Mouse (Mus musculus) urinary bladder, adult 18-20 months (tissue): ENCODE results near the gene Ppp1r12b.
A peak's percentile ranks its signal among the peaks of the same experiment; 100 is the strongest.

Experiments used
- DNase-seq, 2 experiments: peaks; one replicate each; pipeline ENCODE4 v3.0.0; 2022; ENCODE audit warnings: low spot score in 2 of 2, mixed read lengths in 2 of 2

The Ppp1r12b gene

DNA sequence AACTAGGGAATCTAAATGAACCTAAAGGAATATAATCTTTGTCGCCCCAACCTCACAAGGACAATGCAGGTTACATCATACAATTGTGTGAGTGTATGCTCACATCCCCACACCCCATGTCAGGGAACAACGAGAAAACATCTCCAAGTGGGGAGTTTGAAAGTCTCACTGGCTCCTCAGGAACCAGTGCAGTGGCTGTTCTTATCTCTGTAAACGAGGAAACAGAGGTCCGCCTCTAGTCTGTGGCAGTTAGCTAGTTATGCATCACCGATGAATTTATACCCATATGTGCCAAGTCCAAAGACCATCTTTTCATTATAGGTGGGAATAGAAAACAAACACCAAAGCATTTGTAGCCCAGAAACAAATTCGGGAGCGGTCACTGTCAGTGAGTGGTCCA, 194.2 kb downstream of the Ppp1r12b start:
- no peak for DNase-seq

- no peak for DNase-seq
Observed at GRCm38 (mm10) chr1:134760642-134761041, 195.1 kb downstream of the Ppp1r12b start.

DNA sequence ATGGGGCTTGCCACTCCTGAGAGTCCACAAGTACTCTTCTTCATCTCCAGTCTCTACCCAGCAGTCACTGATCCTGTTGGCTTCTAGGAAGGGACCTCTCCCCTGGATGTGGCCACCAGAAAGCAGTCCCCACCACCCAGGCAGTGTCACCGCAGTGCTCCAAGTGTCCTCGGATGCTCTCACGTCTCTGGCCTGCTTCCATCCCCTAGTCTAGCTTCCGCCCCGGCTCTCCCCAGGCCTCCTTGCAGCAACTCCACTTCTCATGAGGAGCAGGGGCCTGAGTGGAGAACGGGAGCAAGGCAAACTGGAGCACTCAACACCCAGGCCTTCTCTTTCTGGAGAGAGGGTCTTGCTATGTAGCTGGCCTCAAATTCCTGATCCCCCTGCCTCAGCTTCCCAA, 196.6 kb downstream of the Ppp1r12b start:
- no peak for DNase-seq

- no peak for DNase-seq
Observed at GRCm38 (mm10) chr1:134757230-134757629, 198.5 kb downstream of the Ppp1r12b start.

- no peak for DNase-seq
Observed at GRCm38 (mm10) chr1:134756190-134756873, 199.4 kb downstream of the Ppp1r12b start.

DNA sequence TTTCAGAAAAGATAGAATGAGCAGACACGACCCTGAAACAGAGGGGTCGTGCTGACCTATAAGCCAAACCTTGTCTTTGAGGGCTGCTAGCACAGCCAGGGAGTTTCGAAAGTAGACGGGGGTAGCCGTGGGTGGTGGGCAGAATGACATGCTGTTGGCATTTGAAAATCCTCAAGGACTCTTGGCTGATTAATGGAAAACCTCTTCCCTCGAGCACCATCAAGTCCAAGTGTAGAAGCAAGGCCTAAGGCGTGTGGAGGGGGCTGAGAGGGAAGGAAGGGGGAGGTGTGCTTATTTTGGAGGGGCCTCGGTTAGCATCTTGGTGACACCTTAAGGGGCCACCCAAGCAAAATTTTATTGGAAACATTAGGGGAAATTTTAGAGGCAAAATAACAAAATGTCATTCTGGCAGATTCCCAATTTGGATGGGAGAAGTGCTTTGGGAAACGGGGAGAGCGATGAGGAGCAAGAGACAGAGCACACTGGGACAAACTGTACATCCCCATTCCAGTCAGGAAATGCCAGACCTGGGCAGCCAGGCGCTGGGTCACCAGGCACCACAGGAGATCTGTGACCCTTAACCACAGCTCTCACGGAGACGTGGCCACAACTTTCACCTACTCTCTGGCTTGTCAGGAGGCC, 200.1 kb downstream of the Ppp1r12b start:
- DNase-seq = no peak

- no peak for DNase-seq
Observed at GRCm38 (mm10) chr1:134754818-134755217, 200.9 kb downstream of the Ppp1r12b start.

- no peak for DNase-seq
Observed at GRCm38 (mm10) chr1:134753751-134754630, 201.8 kb downstream of the Ppp1r12b start.

DNA sequence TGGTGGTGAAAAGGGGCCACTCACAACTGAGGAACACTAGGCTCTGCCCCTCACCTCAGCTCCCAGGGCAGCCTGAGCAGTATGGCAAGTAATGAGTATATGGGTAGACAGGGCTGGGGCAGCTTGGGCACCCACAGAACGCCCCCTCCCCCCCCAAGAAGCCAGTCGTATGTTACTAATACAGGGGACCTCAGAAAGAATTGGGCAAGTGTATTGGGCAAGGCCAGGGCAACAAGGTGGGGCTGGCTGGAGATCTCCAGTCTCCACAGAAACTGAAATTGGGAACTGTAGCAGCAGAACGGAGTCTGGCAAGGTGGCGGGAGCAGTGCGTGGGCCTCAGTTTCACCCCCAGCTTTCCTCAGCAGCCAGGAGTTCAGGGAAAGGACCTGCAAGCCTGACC, 203.3 kb downstream of the Ppp1r12b start:
- no peak for DNase-seq

DNA sequence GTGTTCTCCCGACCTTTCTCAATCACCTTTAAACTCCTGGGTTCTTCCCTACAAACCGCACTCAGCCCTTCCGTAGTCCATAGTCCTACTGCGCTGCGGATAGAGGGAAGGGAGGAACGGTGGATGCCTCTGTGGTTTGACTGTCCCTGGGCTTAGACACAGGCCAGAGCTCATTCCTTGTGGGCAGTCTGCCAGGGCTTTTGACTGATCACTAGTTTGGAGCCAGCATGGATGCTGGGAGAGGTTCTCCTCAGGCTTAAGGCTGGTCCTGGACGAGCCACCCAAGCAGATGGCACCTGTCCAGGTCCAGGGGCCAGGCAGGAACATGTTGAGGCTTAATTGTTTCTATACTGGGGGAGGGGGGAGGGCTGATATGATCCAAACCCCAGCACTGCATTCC, 205.9 kb downstream of the Ppp1r12b start:
- DNase-seq = no peak

DNA sequence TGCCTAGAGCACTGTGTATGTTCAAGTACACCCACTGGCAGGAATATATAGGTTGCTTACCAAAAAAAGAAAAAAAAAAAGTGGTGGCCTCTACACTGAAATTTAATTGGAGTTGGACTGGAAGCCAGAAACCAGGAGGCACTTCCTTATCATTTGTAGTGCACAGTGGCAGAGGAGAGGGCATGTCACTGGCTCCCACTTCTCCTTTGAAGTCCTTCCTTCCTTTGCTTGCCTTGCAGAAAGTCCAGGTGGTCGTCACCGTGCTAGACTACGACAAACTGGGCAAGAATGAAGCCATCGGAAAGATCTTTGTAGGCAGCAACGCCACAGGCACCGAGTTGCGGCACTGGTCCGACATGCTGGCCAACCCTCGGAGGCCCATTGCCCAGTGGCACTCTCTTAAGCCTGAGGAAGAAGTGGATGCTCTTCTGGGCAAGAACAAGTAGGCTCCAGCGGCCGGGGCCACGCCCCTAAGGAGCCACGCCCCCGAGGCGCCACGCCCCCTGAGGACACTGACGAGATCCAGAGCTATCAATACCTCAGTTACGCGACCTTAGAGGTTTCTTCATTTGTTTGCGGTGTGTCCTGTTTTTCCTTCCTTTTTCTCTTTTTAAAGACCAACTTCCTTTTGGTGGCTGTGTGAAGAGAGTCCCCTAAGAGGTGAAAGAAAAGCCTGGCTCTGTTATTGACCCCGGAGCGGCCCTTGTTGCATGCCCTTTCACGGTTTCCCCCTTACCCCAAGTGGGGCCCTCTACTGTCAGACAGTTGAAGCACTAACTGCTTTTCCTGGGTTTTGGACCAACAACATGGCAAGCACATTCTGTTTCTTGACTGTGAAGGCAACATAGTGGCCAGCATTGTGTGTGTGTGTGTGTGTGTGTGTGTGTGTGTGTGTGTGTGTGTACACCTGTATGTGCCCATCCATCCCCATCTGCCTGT, 208.2 kb downstream of the Ppp1r12b start:
- DNase-seq = no peak

GRCm38 (mm10) chr1:134745648-134746047, 210.1 kb downstream of the Ppp1r12b start:
- DNase-seq = no peak

GRCm38 (mm10) chr1:134741946-134742661, 213.6 kb downstream of the Ppp1r12b start:
- no peak for DNase-seq

DNA sequence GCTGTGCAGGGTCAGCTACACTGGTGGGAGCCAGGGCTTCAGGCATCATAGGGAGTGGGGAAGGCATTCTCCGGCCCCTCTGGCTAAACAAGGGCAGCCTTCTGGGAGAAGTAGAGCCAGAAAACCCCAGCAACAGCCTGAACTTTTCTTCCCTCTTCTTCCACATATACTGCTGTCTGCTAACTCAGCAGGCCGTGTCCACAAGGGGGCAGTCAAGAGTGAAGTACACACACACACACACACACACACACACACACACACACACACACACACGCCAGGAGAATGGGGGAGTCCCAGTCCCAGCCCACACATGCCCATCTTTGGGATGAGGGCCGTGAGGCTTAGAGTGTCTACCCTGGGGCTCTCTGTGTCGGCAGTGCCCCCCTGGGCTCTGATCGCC, 214.3 kb downstream of the Ppp1r12b start:
- DNase-seq = no peak

GRCm38 (mm10) chr1:134737463-134737862, 218.3 kb downstream of the Ppp1r12b start:
- no peak for DNase-seq

GRCm38 (mm10) chr1:134733659-134734058, 222.1 kb downstream of the Ppp1r12b start:
- no peak for DNase-seq

GRCm38 (mm10) chr1:134727256-134727655, 228.5 kb downstream of the Ppp1r12b start:
- DNase-seq = no peak

GRCm38 (mm10) chr1:134726480-134726879, 229.3 kb downstream of the Ppp1r12b start:
- DNase-seq = no peak

GRCm38 (mm10) chr1:134725276-134725675, 230.5 kb downstream of the Ppp1r12b start:
- DNase-seq = peak in 1 of 2 experiments; percentile 45

DNA sequence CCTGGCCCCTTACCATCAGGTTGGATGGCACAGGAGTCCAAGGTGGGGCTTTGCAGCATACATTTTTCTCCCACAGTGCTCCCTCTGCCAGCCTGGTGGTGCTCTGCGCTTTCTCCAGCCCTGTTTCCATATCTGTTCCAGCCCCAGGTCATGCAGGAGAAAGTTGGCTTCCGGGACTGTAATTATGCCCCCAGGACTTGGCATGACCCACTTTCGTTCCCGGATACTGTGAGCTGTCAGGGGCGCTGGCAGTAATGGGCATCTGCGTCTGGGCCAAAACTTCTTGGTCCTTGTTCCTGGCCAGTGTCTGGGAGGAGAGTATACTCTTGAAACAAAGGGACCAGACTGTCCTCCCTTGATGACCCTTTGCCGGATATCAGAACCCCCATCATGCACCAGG, 232.9 kb downstream of the Ppp1r12b start:
- no peak for DNase-seq

- DNase-seq = no peak
Observed at GRCm38 (mm10) chr1:134721486-134721885, 234.3 kb downstream of the Ppp1r12b start.
